Mouse (Mus musculus): ENCODE results near the gene Coq8a. TPM values are rescaled to one million over a fixed set of nuclear protein-coding genes. Genes with fewer than 3 reads are reported as not detected.

Gene Coq8a
- polyA plus RNA-seq, 1 experiment from 2014 or later, result 3.7 TPM

GRCm38 (mm10) chr1:180139158-180139557 lies 60.2 kb downstream of the Coq8a start:
- Histone ChIP-seq H3K27ac (no peak overlapping the region), H3K36me3 (peaks cover 32% of the 10 kb centered on the region), H3K4me1 (no peaks in the 10 kb centered on the region), H3K9me3 (no peaks in the 10 kb centered on the region), H3K4me2 (replicated peaks) (no peak overlapping the region), H3K27me3 (replicated peaks) (no peaks in the 10 kb centered on the region), H3K4me3 (no peak overlapping the region), H3K9ac (no peak overlapping the region)
- 77% methylated on average over 4 of the region's 4 CpGs for WGBS
- no peak for ATAC-seq (ENCODE audit: low FRiP score, low read depth)

DNA sequence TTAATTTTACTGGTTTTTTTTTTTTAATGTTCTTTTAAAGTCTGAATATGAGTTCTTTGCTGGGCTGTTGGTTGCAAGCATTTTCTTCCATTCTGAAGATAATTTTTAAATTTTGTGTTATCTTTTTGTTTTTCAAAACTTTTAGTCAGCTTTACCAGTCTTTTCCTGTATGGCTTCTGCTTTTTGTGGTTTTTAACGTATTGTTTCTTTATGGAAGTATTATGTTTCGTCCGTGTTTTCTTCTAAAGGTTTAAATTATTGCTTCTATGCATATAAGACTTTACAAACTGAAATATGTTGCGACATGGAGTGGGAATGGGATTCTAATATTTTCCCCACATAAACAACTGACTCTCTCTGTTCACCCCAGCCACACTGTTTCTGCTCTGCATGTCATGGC lies 67.2 kb downstream of the Coq8a start:
- Histone ChIP-seq H3K4me1 (no peaks in the 10 kb centered on the region), H3K9ac (no peak overlapping the region), H3K9me3 (no peaks in the 10 kb centered on the region), H3K4me3 (no peak overlapping the region), H3K27me3 (replicated peaks) (no peaks in the 10 kb centered on the region), H3K36me3 (peaks cover 12% of the 10 kb centered on the region), H3K27ac (no peak overlapping the region), H3K4me2 (replicated peaks) (no peak overlapping the region)
- no peak for ATAC-seq (ENCODE audit: low FRiP score, low read depth)
- WGBS, result 93% methylated on average over 4 of the region's 4 CpGs

- Histone ChIP-seq H3K36me3 (peaks cover 7% of the 10 kb centered on the region), H3K27ac (no peak overlapping the region), H3K4me2 (replicated peaks) (no peak overlapping the region), H3K4me3 (no peak overlapping the region), H3K9me3 (no peaks in the 10 kb centered on the region), H3K4me1 (no peaks in the 10 kb centered on the region), H3K9ac (no peak overlapping the region), H3K27me3 (replicated peaks) (no peaks in the 10 kb centered on the region)
- no peak for ATAC-seq (ENCODE audit: low FRiP score, low read depth)
- WGBS, result 68% methylated on average over 3 of the region's 3 CpGs
Observed at GRCm38 (mm10) chr1:180131402-180131801, 68.0 kb downstream of the Coq8a start.

GRCm38 (mm10) chr1:180128077-180128792 lies 71.2 kb downstream of the Coq8a start:
- no peak for ATAC-seq (ENCODE audit: low FRiP score, low read depth)
- H3K4me3 ChIP-seq, result no peak overlapping the region
- H3K27me3 ChIP-seq (replicated peaks), result no peaks in the 10 kb centered on the region
- no peak overlapping the region for H3K9ac ChIP-seq
- WGBS, result 87% methylated on average over 5 of the region's 5 CpGs
- H3K4me2 ChIP-seq (replicated peaks), result no peak overlapping the region
- H3K36me3 ChIP-seq, result peaks cover 6% of the 10 kb centered on the region
- no peaks in the 10 kb centered on the region for H3K4me1 ChIP-seq
- no peak overlapping the region for H3K27ac ChIP-seq
- no peaks in the 10 kb centered on the region for H3K9me3 ChIP-seq

- Histone ChIP-seq H3K4me1 (no peaks in the 10 kb centered on the region), H3K4me3 (no peak overlapping the region), H3K27ac (no peak overlapping the region), H3K36me3 (peaks cover 12% of the 10 kb centered on the region), H3K9ac (no peak overlapping the region), H3K4me2 (replicated peaks) (no peak overlapping the region), H3K27me3 (replicated peaks) (no peaks in the 10 kb centered on the region), H3K9me3 (no peaks in the 10 kb centered on the region)
- no peak for ATAC-seq (ENCODE audit: low FRiP score, low read depth)
- 47% methylated on average over 8 of the region's 8 CpGs for WGBS
Observed at GRCm38 (mm10) chr1:180118233-180118632, 81.2 kb downstream of the Coq8a start.

- Histone ChIP-seq H3K36me3 (peaks cover 12% of the 10 kb centered on the region), H3K27ac (no peak overlapping the region), H3K4me3 (no peak overlapping the region), H3K9ac (no peak overlapping the region), H3K27me3 (replicated peaks) (no peaks in the 10 kb centered on the region), H3K4me1 (no peaks in the 10 kb centered on the region), H3K4me2 (replicated peaks) (no peak overlapping the region), H3K9me3 (no peaks in the 10 kb centered on the region)
- WGBS, result 91% methylated on average over 1 of the region's 1 CpGs
- no peak for ATAC-seq (ENCODE audit: low FRiP score, low read depth)
Observed at GRCm38 (mm10) chr1:180116525-180116924, 82.9 kb downstream of the Coq8a start.

Other genes starting within 250 kb of the Coq8a start
- gene Cdc42bpa, start 239.1 kb downstream of the Coq8a start, polyA plus RNA-seq (2016; fragmentation: Nextera tagmentation; extraction: Ambion mirVana), result 17.8 and 19.1 TPM in 2 replicates
- 8.0 and 9.5 TPM in 2 replicates for gene Psen2, start 63.8 kb upstream of the Coq8a start, polyA plus RNA-seq (2016; fragmentation: Nextera tagmentation; extraction: Ambion mirVana)
- 5.4 and 5.5 TPM in 2 replicates for gene Itpkb, start 130.9 kb upstream of the Coq8a start, polyA plus RNA-seq (2016; fragmentation: Nextera tagmentation; extraction: Ambion mirVana)